Mouse (Mus musculus) C2C12 (cell line): Measurements from ENCODE around the gene Nfic. TPM values are rescaled to one million over a fixed set of nuclear protein-coding genes. Genes with fewer than 3 reads are reported as not detected.

Experiments used
- H3K27me3 ChIP-seq: one replicate; pipeline ENCODE4 v1.6.1; 2011; ENCODE audit not compliant: control insufficient read depth, insufficient read depth, insufficient read length
- H3K36me3 ChIP-seq: one replicate; pipeline ENCODE4 v1.6.1; 2011; ENCODE audit not compliant: control insufficient read depth, insufficient read depth
- H3K4me3 ChIP-seq: one replicate; pipeline ENCODE4 v1.5.1; 2011; ENCODE audit warnings: mild to moderate bottlenecking, control low read depth; ENCODE audit not compliant: poor library complexity, insufficient read depth, severe bottlenecking
- H3K79me2 ChIP-seq: one replicate; pipeline ENCODE4 v1.6.1; 2011; ENCODE audit not compliant: control insufficient read depth, insufficient read depth
- H3K79me3 ChIP-seq: one replicate; pipeline ENCODE4 v1.6.1; 2011; ENCODE audit warnings: low read depth, control low read depth
- H3ac ChIP-seq: one replicate; pipeline ENCODE3; 2011; ENCODE audit warnings: low read depth; ENCODE audit not compliant: control insufficient read depth, insufficient read length
- CEBPB ChIP-seq: IDR thresholded peaks from one replicate; pipeline ENCODE4 v1.6.1; 2011; ENCODE audit warnings: low read depth, mild to moderate bottlenecking, control low read depth, moderate library complexity
- CTCF ChIP-seq: IDR thresholded peaks from one replicate; pipeline ENCODE4 v1.5.1; 2011; ENCODE audit not compliant: control insufficient read depth, insufficient read depth, insufficient read length
- FOSL1 ChIP-seq: IDR thresholded peaks from one replicate; pipeline ENCODE4 v1.8.0; 2011; ENCODE audit warnings: mild to moderate bottlenecking, low read length; ENCODE audit not compliant: poor library complexity, insufficient read depth, severe bottlenecking
- MAX ChIP-seq: IDR thresholded peaks from one replicate; pipeline ENCODE4 v1.6.1; 2011; ENCODE audit warnings: mild to moderate bottlenecking, control low read depth
- MYOD1 ChIP-seq: IDR thresholded peaks from one replicate; pipeline ENCODE4 v1.6.1; 2011; ENCODE audit warnings: low read depth; ENCODE audit not compliant: control insufficient read depth, insufficient read length
- MYOG ChIP-seq: IDR thresholded peaks from one replicate; pipeline ENCODE4 v1.6.1; 2011; ENCODE audit not compliant: control insufficient read depth, insufficient read length; ENCODE audit errors: extremely low read depth
- USF1 ChIP-seq: IDR thresholded peaks from one replicate; pipeline ENCODE4 v1.6.1; 2011; ENCODE audit warnings: low read depth, mild to moderate bottlenecking, control low read depth, moderate library complexity
- polyA plus RNA-seq: library from polyadenylated mRNA; unstranded; fragments of >200 nt; fragmentation: generic; extraction: Trizol; gene quantifications from one replicate; pipeline ENCODE4 v1.2.1, GENCODE M21; 2012; ENCODE audit warnings: missing spikeins

Nfic gene
- polyA plus RNA-seq, 1 experiment, result 86.7 TPM

DNA sequence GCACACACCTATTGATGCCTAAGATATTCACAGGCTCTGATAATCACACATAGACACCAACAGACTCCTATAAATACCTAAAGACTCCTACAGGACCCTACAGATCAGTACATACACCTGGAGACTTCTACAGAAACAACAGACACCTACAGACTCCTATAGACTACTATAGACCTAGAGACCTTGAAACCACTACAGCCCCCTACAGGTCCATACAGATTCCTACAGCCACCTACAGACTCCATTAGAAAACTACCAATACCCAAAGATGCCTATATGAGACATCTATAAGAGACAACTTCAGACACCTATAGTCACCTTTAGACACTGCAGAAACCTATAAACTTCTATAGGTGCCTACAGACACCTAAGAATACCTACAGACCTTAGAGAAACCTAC is 14.4 kb downstream of the Nfic start:
- H3K4me3 ChIP-seq, result no peak overlapping the region
- no peak overlapping the region for H3ac ChIP-seq
- no peaks in the 10 kb centered on the region for H3K27me3 ChIP-seq
- no peaks in the 10 kb centered on the region for H3K79me2 ChIP-seq
- H3K79me3 ChIP-seq, result no peaks in the 10 kb centered on the region
- no peaks in the 10 kb centered on the region for H3K36me3 ChIP-seq
- TF ChIP-seq MYOD1, result no peak
- TF ChIP-seq CTCF, result no peak

DNA sequence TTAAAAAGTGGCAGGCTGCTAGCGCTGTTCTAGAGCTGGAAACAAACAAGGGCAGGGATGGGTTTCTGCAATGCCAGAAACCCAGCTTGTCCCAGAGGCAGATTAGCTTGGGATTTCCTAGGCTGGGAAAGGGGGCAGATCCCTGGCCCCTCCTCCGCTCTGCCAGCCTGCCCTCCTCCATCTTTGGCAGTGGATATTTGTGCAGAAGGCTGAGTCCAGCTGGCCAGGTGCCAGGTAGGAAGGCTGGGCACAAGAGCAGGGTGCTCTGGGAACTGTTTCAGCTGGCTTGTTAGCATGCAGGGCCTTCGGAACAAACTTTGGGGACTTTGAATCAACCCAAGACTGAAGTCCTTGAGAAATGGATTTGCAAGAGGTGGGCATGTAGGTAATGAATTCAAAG is 20.0 kb downstream of the Nfic start:
- Histone ChIP-seq H3K79me3 (no peaks in the 10 kb centered on the region), H3ac (no peak overlapping the region), H3K4me3 (no peak overlapping the region), H3K79me2 (no peaks in the 10 kb centered on the region), H3K36me3 (no peaks in the 10 kb centered on the region), H3K27me3 (no peaks in the 10 kb centered on the region)
- TF ChIP-seq CTCF (no peak), MAX (no peak), MYOG (no peak), USF1 (no peak), CEBPB (no peak), FOSL1 (no peak), MYOD1 (no peak)

GRCm38 (mm10) chr10:81434361-81435263 is 20.8 kb downstream of the Nfic start:
- Histone ChIP-seq H3K27me3 (no peaks in the 10 kb centered on the region), H3K79me2 (no peaks in the 10 kb centered on the region), H3K79me3 (no peaks in the 10 kb centered on the region), H3K36me3 (no peaks in the 10 kb centered on the region), H3ac (no peak overlapping the region), H3K4me3 (no peak overlapping the region)
- no peak for TF ChIP-seq MYOD1

DNA sequence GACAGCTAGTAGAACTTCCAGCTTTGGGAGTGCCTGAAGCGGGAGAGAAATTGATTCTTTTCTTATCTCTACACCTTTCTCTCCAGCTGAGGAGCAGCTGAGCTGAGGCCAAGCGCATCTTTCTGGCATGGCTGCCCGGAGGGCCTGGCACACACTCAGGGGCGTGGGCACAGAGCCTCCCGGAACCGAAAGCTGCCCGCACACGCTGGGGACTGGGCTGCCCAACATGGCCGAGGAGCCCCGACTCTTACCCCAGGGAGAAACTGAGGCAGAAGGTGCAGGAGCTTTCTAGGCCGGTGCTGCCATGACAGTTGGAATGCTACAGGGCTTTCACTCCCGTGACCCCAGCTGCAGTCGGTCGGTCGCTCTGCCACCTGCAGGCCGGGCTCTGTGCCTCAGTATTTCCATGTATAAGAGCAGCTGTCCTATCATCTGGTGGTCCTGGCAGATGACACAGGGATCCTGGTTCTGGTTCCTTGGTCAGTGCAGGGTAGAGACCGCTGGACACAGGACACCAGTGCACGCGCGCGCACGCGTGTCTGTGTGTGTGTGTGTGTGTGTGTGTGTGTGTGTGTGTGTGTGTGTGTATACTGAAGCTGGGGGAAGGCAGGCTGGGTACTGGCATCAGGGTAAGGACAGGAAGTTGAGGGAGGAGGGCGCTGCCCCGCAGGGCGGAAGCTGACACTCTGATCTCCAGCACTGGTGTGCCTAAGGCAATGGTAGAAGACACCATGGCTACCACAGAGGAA is 21.7 kb downstream of the Nfic start:
- Histone ChIP-seq H3K79me2 (peaks cover 6% of the 10 kb centered on the region), H3K36me3 (no peaks in the 10 kb centered on the region), H3K79me3 (no peaks in the 10 kb centered on the region), H3K27me3 (no peaks in the 10 kb centered on the region), H3K4me3 (no peak overlapping the region), H3ac (peak overlapping the region; percentile 35)
- TF ChIP-seq MYOD1, result peak; percentile 15
- TF ChIP-seq FOSL1, result no peak

DNA sequence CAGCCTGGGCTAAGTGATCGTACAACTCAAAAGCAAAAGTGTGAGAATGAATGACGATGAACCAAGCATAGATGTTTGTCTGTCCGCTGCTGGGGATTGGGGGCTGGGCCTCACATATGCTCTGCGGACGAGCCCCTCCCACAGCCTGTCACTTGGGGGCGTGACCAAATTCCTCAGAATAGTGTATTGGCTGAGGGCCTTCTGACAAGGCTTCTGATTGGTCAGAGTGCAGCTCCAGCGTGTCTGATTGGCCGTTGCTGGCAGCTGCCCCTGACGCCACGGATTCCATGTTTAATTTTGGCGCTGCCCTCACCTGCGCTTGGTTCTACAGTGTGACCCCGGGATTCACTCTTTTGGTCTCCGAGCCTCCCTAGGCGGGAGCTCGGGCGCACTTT is 22.6 kb downstream of the Nfic start:
- H3K36me3 ChIP-seq, result no peaks in the 10 kb centered on the region
- peak; percentile 69 for TF ChIP-seq USF1
- TF ChIP-seq MYOD1, result no peak
- TF ChIP-seq MAX, result no peak
- no peak for TF ChIP-seq CEBPB
- no peak for TF ChIP-seq MYOG
- no peak for TF ChIP-seq FOSL1
- TF ChIP-seq CTCF, result no peak
- peaks cover 5% of the 10 kb centered on the region for H3K79me3 ChIP-seq
- peak overlapping the region; percentile 39 for H3ac ChIP-seq
- peaks cover 15% of the 10 kb centered on the region for H3K79me2 ChIP-seq
- no peak overlapping the region for H3K4me3 ChIP-seq
- H3K27me3 ChIP-seq, result no peaks in the 10 kb centered on the region

GRCm38 (mm10) chr10:81432169-81432867 is 23.1 kb downstream of the Nfic start:
- peaks cover 20% of the 10 kb centered on the region for H3K79me2 ChIP-seq
- H3ac ChIP-seq, result no peak overlapping the region
- no peaks in the 10 kb centered on the region for H3K36me3 ChIP-seq
- no peaks in the 10 kb centered on the region for H3K27me3 ChIP-seq
- H3K79me3 ChIP-seq, result peaks cover 6% of the 10 kb centered on the region
- TF ChIP-seq CEBPB (no peak), MAX (no peak), USF1 (no peak), CTCF (no peak), MYOD1 (no peak), MYOG (no peak), FOSL1 (no peak)
- no peak overlapping the region for H3K4me3 ChIP-seq
